Mouse (Mus musculus): ENCODE measurements around the gene Stxbp4. TPM values are rescaled to one million over a fixed set of nuclear protein-coding genes. Genes with fewer than 3 reads are reported as not detected.

Gene Stxbp4
- total RNA-seq (2012; rRNA removed) (5.2 and 5.6 TPM in 2 replicates), total RNA-seq (2014; rRNA removed) (3.7 and 3.9 TPM in 2 replicates), polyA plus RNA-seq (2012; ENCODE audit: insufficient read length, low read depth) (4.6 and 5.9 TPM in 2 replicates)

- Histone ChIP-seq H3K9me3 (replicated peaks; ENCODE audit: low read length) (no peaks in the 10 kb centered on the region), H3K4me1 (ENCODE audit: control insufficient read depth in 1 of 2, insufficient read depth in 2 of 2) (peaks cover 12 to 30% of the 10 kb centered on the region in 2 experiments), H3K36me3 (replicated peaks in 1 of 2; ENCODE audit: control insufficient read depth in 1 of 2, insufficient read depth in 1 of 2, low read length in 1 of 2) (peaks cover 3 to 20% of the 10 kb centered on the region in 2 experiments), H3K27ac (ENCODE audit: insufficient read depth, low read depth) (peak within 1 kb of the TSS; percentile 21), H3K9ac (ENCODE audit: insufficient read depth, low read depth) (peak within 1 kb of the TSS; percentile 79), H3K4me2 (ENCODE audit: insufficient read depth, low read depth, poor library complexity, severe bottlenecking) (peak within 1 kb of the TSS; percentile 75), H3K79me2 (replicated peaks; ENCODE audit: control insufficient read depth, extremely low read depth, insufficient read depth, poor library complexity, severe bottlenecking) (peaks cover 32% of the 10 kb centered on the region), H3K27me3 (replicated peaks) (no peaks in the 10 kb centered on the region), H3K4me3 (replicated peaks in 1 of 3; ENCODE audit: low read depth in 2 of 3, low read length in 2 of 3, poor library complexity in 1 of 3) (peak within 1 kb of the TSS; percentile 76 to 100 (median 89))
- peak; percentile 94 for DNase-seq (ENCODE audit: extremely low read depth)
- TF ChIP-seq EP300 (IDR thresholded peaks at IDR 0.05; ENCODE audit: low read length), result no peak
- TF ChIP-seq POLR2AphosphoS2 (IDR thresholded peaks at IDR 0.05; ENCODE audit: low read depth, low read length), result peak; percentile 79; the same call in 1 of the 2 replicates
- peak; percentile 94 for TF ChIP-seq NELFE (IDR thresholded peaks at IDR 0.05; ENCODE audit: low read depth, low read length)
- TF ChIP-seq IRF4 (IDR thresholded peaks at IDR 0.05; ENCODE audit: low read depth, low read length), result 0 out of 2 replicates have a peak, but pooled peaks have one; percentile 5
- TF ChIP-seq CHD2 (IDR thresholded peaks at IDR 0.05; ENCODE audit: low read length), result peak; percentile 100
- TF ChIP-seq TCF12 (IDR thresholded peaks at IDR 0.05; ENCODE audit: low read depth, low read length), result peak; percentile 88
- peak; percentile 98 for TF ChIP-seq POLR2A (IDR thresholded peaks at IDR 0.05; ENCODE audit: low read depth, low read length)
- peak; percentile 87; the same call in 1 of the 2 replicates for TF ChIP-seq MXI1 (IDR thresholded peaks at IDR 0.05; ENCODE audit: low read depth, low read length)
- peak; percentile 83; the same call in 1 of the 2 replicates for TF ChIP-seq TBP (conservative IDR thresholded peaks at IDR 0.05; ENCODE audit: low read depth, low read length)
- peak in 1 of 2 experiments; percentile 69; a peak in 2 of 4 replicates for TF ChIP-seq CTCF (conservative IDR thresholded peaks at IDR 0.05 in 1 of 2, IDR thresholded peaks at IDR 0.05 in 1 of 2; ENCODE audit: low read depth in 2 of 2, low read length in 2 of 2)
- TF ChIP-seq ELF1 (IDR thresholded peaks at IDR 0.05; ENCODE audit: low read depth, low read length), result peak; percentile 79
- TF ChIP-seq SIN3A (IDR thresholded peaks at IDR 0.05; ENCODE audit: low read length), result peak; percentile 80
- TF ChIP-seq MEF2A (IDR thresholded peaks at IDR 0.05; ENCODE audit: borderline replicate concordance, low read depth, low read length), result 0 out of 2 replicates have a peak, but pooled peaks have one; percentile 54
- TF ChIP-seq HCFC1 (IDR thresholded peaks at IDR 0.05; ENCODE audit: low read depth, low read length), result peak; percentile 82
- TF ChIP-seq E2F4 (IDR thresholded peaks at IDR 0.05; ENCODE audit: insufficient replicate concordance, low read depth, low read length), result no peak
- TF ChIP-seq USF2 (conservative IDR thresholded peaks at IDR 0.05; ENCODE audit: low read depth, low read length), result no peak
- no peak for TF ChIP-seq BHLHE40 (IDR thresholded peaks at IDR 0.05; ENCODE audit: low read depth, low read length)
- peak; percentile 61; the same call in 1 of the 2 replicates for TF ChIP-seq ZMIZ1 (IDR thresholded peaks at IDR 0.05; ENCODE audit: low read depth, low read length)
- TF ChIP-seq KAT2A (IDR thresholded peaks at IDR 0.05; ENCODE audit: insufficient replicate concordance, low read length), result 0 out of 2 replicates have a peak, but pooled peaks have one; percentile 33
- in situ Hi-C loops (cut with MboI; ENCODE audit: low pct_ligation_motif_present, low pct_unique_long_range_greater_than_20kb, low sequenced_read_pairs), result no loop called here
- dilution Hi-C loops (cut with MboI; ENCODE audit: extremely low pct_ligation_motif_present, extremely low pct_unique_long_range_greater_than_20kb, low sequenced_read_pairs), result no loop called here
Observed at GRCm38 (mm10) chr11:90637440-90638311, at the start of gene Stxbp4, which contains the start of gene Cox11. TSS of gene Stxbp4 (minus strand) at chr11:90638084. TSS of gene Cox11 (plus strand) at chr11:90638173.

All from CH12.LX (cell line).